Mouse (Mus musculus) R1 (cell line): ENCODE data around the gene Ccdc177.

Experiments
- DNase-seq: peaks from one replicate; pipeline ENCODE4 v3.0.0-alpha.2; 2018; ENCODE audit warnings: low read depth, low spot score

The Ccdc177 gene

GRCm38 (mm10) chr12:80785005-80785404 is 24.5 kb upstream of the Ccdc177 start:
- DNase-seq, result no peak

- no peak for DNase-seq
Observed at GRCm38 (mm10) chr12:80783889-80784288, 23.4 kb upstream of the Ccdc177 start.

GRCm38 (mm10) chr12:80782892-80783291 is 22.4 kb upstream of the Ccdc177 start:
- peak; percentile 36 for DNase-seq

GRCm38 (mm10) chr12:80782190-80782589 is 21.7 kb upstream of the Ccdc177 start:
- no peak for DNase-seq

- DNase-seq, result no peak
Observed at GRCm38 (mm10) chr12:80779760-80780159, 19.3 kb upstream of the Ccdc177 start.

DNA sequence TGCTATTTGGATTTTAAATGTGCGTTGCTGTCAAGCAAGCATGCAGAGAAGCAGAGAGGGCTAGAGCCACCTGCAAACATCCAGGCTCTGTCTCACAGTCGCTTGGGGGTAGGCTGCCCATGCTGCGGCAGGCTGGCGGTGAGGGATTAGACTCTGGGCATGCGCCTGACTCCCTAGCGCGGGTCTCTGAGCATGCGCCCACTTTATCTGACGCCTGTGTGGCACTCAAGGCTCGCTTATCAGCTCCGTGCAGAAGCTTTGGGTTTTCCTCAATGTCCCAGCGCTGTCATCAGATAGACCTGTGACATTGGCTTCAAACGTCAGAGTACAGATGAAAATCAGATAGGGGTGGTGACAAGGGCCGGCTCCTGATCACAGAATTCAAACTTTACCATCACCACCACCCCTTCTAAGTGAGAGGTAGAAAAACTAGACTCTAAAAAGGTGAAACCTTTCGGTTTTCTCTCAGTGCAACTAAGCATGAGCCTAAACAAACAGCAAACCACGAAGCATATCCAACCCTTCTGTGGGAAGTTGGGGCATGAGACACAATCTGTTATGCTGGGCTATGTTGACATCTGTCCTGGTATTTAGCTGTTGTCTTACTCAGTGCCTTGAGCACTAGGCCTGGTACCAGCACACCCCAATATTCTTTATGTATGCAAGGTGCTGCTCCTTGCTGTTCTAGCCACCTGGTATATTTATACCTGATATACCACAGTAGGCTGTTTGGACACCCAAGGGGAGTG is 17.9 kb upstream of the Ccdc177 start:
- DNase-seq, result peak; percentile 61

GRCm38 (mm10) chr12:80776046-80776634 is 15.7 kb upstream of the Ccdc177 start:
- DNase-seq, result no peak

DNA sequence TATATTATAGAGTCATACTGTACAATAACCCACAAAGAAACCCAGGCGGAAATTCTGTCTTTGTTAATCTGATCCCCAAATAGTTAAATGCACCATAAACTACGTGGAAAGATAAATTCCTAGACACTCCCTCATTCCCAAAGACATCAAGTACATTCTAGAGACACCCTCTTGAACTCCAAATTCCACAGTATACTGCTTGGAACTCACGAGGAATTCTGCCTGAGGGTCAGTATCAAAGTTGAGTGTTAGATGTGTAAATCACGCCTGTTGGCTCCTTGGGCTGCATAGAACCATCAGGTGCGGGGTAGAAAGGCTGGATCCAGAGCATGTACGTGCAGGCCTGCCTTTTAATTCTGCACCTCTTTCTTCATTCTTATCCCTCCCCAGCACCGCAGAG is 14.3 kb upstream of the Ccdc177 start:
- peak; percentile 52 for DNase-seq

DNA sequence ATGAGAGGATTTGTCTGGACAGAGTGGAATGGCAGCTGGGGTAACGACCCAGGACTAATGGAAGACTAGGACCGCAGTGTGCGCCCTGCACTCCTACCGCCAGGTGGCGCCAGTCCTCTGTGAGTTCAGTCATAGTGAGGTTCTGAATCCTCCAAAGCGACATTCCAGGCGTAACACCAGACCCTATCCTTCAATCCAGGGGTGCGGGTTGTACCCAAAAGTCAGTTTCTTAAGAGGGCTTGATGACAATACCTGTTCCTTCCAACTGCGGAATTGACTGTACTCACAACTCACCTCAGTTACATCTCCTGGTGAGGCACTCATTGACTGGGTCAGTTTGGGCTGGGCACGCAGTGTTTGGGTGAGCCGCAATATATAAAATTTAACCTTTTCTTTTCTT is 9.2 kb upstream of the Ccdc177 start:
- peak; percentile 86 for DNase-seq

GRCm38 (mm10) chr12:80764116-80764515 is 3.6 kb upstream of the Ccdc177 start:
- DNase-seq, result no peak

DNA sequence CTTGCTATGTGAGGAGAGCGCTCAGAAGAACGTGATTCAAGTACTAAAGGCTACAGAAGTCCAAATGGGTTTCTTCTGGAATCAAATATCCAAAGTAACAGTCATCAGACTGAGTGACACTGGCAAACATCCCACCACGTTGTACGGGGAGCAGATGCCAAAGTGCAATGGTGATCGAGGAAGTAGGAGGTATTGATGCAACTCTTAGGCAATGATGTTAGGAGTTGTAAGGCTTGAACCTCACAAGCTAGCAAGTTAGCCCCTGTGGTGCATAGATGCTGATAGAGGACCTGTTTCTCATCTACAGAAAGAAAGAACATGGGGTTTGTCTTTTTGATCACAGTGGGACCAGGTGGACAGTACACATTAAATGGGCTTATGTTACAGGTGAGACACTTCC is 2.5 kb upstream of the Ccdc177 start:
- no peak for DNase-seq

- no peak for DNase-seq
Observed at GRCm38 (mm10) chr12:80759713-80760395, 633 bp downstream of the Ccdc177 start.

DNA sequence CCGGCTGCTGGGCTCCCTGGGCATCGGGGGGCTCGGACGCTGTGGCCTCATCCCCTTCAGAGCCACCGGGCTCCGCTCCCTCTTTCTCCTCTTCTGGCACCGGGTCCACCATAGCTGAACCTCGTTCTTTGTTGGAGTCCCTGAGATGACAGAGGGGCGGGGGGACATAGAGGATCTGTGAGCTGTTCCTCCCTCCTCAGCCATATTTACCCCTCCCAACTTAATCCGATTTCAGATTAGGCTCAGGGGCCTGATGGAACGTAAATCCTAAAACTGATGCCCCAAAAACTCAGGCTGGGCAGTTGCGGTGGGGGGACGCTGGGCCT is 1.1 kb downstream of the Ccdc177 start:
- no peak for DNase-seq

GRCm38 (mm10) chr12:80758559-80759386 is 1.7 kb downstream of the Ccdc177 start:
- no peak for DNase-seq

DNA sequence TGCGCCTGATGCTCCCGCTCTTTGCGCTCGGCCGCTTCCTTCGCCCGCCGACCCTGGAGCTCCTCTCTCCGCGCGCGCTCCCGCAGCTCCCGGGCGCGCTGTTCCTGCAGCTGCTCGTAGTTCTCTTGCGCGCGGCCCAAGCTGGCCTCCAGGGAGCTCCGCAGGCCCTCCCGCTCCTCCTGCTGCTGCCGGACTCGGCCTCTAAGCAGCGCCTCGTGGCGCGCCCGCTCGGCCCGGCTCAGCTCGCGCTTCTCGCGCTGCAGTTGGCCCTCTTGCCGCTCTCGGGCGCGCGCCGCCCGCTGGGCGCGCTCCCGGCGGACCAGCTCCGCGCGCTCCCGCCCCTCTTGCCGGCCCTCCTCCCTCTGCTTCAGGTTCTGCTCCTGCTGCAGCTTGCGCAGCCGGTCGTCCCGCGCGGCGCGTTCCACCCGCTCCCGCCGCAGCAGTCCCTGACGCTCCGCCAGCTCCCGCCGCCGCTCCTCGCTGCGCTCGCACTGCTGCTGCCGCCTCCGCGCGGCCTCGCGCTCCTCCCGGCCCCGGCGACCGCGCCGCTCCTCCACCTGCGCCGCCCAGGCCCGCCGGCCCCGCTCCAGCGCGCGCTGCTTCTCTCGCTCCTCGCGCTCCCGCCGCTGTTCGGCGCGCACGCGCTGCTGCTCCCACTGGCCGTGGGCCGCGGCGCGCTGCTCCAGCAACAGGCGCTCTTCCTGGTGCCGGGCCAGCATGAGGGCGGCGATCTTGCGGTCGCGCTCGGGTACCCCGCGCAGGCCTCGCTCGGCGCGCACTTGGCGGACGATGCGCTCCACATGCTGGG is 2.5 kb downstream of the Ccdc177 start:
- DNase-seq, result peak; percentile 88

DNA sequence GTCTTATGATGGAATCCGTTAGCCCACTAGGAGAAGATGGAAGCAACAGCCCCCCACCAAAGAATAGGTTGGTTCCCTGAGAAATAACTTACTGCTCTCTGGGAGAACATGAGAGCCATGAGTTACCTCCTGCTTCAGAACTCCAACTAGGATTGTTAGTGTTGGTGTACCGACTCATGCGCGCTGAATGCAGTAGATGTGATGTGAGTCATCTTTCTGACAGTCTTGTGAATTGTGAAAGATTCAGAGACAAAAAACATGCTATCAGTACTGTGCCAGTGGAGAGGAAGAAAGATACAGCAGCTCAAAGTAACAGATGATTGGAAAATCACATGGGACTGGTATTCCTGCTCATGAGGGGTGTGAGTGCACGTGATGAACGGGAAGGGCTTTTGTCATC is 8.9 kb downstream of the Ccdc177 start:
- DNase-seq, result no peak

DNA sequence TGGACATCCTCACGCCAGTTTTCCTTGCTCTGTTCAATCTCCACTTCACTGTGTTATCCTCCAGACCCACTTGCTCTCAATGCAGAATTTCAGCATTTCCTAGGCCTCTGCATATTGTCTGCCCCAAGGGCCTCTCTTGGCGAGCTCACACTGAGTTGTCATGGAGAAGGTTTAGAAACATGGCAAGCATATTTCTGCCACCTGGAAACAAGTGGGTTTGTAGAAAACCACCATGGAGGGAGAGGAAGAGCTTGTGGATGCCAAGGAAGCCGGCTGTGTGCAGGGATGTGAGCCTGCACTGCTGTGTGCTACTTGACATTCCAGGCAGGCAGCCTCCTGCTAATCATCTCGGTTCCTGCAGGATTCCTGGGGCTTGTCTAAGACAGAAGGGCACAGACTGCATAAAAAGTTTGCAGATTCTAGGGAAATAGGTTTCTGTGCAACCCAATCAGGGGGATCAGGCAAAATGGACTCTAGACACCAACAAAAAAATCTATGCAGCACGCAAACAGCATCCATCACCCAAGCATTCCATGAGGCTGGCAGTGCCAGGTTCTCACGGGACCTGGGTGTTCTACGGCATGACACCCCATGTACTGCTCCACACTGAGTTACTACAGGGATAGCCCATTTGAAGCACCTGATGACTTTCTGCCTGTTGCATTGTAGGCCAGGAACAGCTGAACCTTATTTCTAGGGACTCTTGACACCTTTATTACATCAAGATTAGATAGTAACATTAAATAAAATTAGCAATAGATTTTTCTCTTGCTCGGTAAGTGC is 14.3 kb downstream of the Ccdc177 start:
- DNase-seq, result no peak

GRCm38 (mm10) chr12:80744614-80745013 is 15.9 kb downstream of the Ccdc177 start:
- DNase-seq, result no peak

DNA sequence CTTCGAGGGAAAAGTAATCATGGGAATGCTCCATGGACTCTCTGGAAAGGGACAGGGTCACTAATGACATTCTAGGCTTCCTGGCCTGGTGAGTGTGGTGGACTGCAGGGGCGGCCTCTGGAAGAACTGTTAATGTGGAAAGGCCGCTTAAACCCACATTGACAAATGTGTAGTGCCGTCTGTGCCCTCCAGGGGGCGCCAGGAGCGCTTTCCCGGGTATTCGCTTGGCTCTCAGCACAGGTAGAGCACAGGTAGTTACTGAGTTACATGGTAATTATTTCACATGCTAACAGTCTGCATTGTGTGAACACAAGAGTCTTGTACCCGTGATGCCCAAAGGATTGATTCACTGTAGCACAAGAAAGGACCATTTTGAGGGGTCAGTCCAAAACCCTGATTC is 21.0 kb downstream of the Ccdc177 start:
- DNase-seq, result peak; percentile 53

DNA sequence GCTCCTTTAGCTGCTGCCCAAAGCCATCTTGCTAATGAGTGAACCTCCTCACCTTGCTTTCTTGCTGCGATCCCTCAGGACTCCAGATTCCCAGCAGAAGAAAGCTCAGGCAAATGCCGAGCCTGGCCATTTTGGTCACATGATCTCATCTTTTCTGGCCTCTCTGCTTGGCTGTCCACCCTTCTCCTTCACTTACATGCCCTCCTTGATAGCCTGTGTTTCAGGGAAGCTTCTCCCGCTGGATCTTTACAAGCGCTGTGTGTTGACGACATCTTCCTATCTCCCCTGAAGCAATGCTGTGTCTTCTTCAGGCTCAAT is 23.2 kb downstream of the Ccdc177 start:
- no peak for DNase-seq
